Comparison of ENCODE assay signal across 24 mouse cellular contexts in the genomic region with DNA sequence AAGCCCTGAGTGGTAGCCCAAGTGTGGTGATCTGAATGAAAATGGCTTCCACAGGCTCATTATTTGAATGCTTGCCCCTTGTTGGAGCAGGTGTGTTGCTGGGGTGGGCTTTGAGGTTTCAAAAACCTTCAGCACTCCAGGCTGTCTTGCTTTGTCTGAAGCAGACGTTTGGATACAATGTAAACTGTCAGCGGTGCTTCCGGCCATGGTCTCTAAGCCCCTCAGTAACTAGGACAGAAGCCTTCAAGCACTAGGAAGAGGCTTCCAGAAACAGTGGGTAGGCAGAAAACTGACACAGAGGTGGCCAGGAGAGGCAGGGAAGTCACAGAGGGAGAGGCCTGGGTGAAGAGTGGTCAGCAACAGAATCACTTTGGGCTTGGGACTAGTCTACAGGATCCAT.
"Had no signal": no experiment of that assay in that cellular context is flagged by ENCODE, and none has a peak within 500 bp of the region (broad histone marks: within the 10 kb centered on the region; RNA-seq: fewer than 3 reads in every experiment).

No protein-coding gene starts in this region.

- H3K27me3 ChIP-seq: intestine, embryonic 15.5 days; kidney, embryonic 15.5 days; limb, embryonic 12.5 days; limb, embryonic 15.5 days; liver, embryonic 15.5 days; lung, embryonic 15.5 days; megakaryocyte, embryonic 14.5 days; midbrain, embryonic 13.5 days; neural tube, embryonic 13.5 days had no signal

- H3K4me2 ChIP-seq: intestine, embryonic 15.5 days; kidney, embryonic 15.5 days; limb, embryonic 12.5 days; limb, embryonic 15.5 days; liver, embryonic 15.5 days; lung, embryonic 15.5 days; midbrain, embryonic 13.5 days; neural tube, embryonic 13.5 days had no signal

- ATAC-seq: hindbrain, embryonic 16.5 days; intestine, embryonic 15.5 days; midbrain, embryonic 13.5 days; midbrain, embryonic 16.5 days had no signal

- H3K4me3 ChIP-seq: intestine, embryonic 15.5 days; kidney, embryonic 15.5 days; limb, embryonic 12.5 days; limb, embryonic 15.5 days; liver, embryonic 15.5 days; lung, embryonic 15.5 days; megakaryocyte, embryonic 14.5 days; midbrain, embryonic 10.5 days; midbrain, embryonic 13.5 days; myocyte; neural tube, embryonic 13.5 days had no signal

- DNase-seq: kidney, adult 11 months; kidney, adult 8-10 months; kidney, postnatal 10 days; kidney, postnatal 36 days; left cerebral cortex, postnatal 4 days; lung, adult 18-20 months; lung, postnatal 10 days; lung, postnatal 36 days; retina, postnatal 1 day; right cerebral cortex, postnatal 25 days; spleen, adult 18-20 months had no signal

- H3K9me3 ChIP-seq: intestine, embryonic 15.5 days; kidney, embryonic 15.5 days; limb, embryonic 12.5 days; limb, embryonic 15.5 days; liver, embryonic 15.5 days; lung, embryonic 15.5 days; midbrain, embryonic 10.5 days; midbrain, embryonic 13.5 days; neural tube, embryonic 13.5 days had no signal

- H3K9ac ChIP-seq: intestine, embryonic 15.5 days; kidney, embryonic 15.5 days; limb, embryonic 12.5 days; limb, embryonic 15.5 days; liver, embryonic 15.5 days; lung, embryonic 15.5 days; midbrain, embryonic 13.5 days; neural tube, embryonic 13.5 days had no signal

- H3K27ac ChIP-seq: intestine, embryonic 15.5 days; kidney, embryonic 15.5 days; limb, embryonic 12.5 days; limb, embryonic 15.5 days; liver, embryonic 15.5 days; lung, embryonic 15.5 days; midbrain, embryonic 10.5 days; midbrain, embryonic 13.5 days; neural tube, embryonic 13.5 days had no signal

- H3K36me3 ChIP-seq: intestine, embryonic 15.5 days; kidney, embryonic 15.5 days; limb, embryonic 12.5 days; limb, embryonic 15.5 days; liver, embryonic 15.5 days; lung, embryonic 15.5 days; midbrain, embryonic 10.5 days; midbrain, embryonic 13.5 days; neural tube, embryonic 13.5 days had no signal
